Mouse (Mus musculus): Measurements from ENCODE around the gene Acot4. TPM values are rescaled to one million over a fixed set of nuclear protein-coding genes. Genes with fewer than 3 reads are reported as not detected.
A peak's percentile ranks its signal among the peaks of the same experiment; 100 is the strongest.
"Not testable (repeated sequence)": the region's sequence is repeated elsewhere in the genome, so short reads cannot be mapped to it uniquely, and the experiment has no call there.

Acot4 gene
- polyA plus RNA-seq, 2 experiments, result 5.0 to 8.4 TPM

GRCm38 (mm10) chr12:84044045-84044444 lies 5.9 kb downstream of the Acot4 start:
- 54% methylated on average over 2 of the region's 2 CpGs for WGBS (ENCODE audit: insufficient replicate concordance)
- H3K27ac ChIP-seq, result no peak overlapping the region
- H3K9ac ChIP-seq (replicated peaks), result no peak overlapping the region
- no peaks in the 10 kb centered on the region for H3K36me3 ChIP-seq (replicated peaks; ENCODE audit: control insufficient read depth, insufficient read depth, low read depth)
- no peak for TF ChIP-seq CTCF (IDR thresholded peaks at IDR 0.05; ENCODE audit: low read depth)
- no peak for TF ChIP-seq EP300 (IDR thresholded peaks at IDR 0.05; ENCODE audit: low read depth)
- no peaks in the 10 kb centered on the region for H3K9me3 ChIP-seq (ENCODE audit: control insufficient read depth, low read length)
- H3K27me3 ChIP-seq (ENCODE audit: control insufficient read depth, insufficient read depth, low read length), result no peaks in the 10 kb centered on the region
- H3K4me1 ChIP-seq (replicated peaks; ENCODE audit: control insufficient read depth in 2 of 2, insufficient read depth in 2 of 2, low read length in 1 of 2), result no peaks in the 10 kb centered on the region; a peak in 1 of 4 replicates
- ATAC-seq (ENCODE audit: insufficient read depth) (no peak), DNase-seq (ENCODE audit: low read depth in 3 of 3, low spot score in 3 of 3) (no peak)
- H3K4me2 ChIP-seq (ENCODE audit: low read depth), result no peak overlapping the region
- no peak overlapping the region for H3K4me3 ChIP-seq (ENCODE audit: insufficient read depth in 1 of 2, low read depth in 2 of 2, low read length in 2 of 2)

GRCm38 (mm10) chr12:84046906-84047305 lies 8.7 kb downstream of the Acot4 start:
- no peak for TF ChIP-seq CTCF (IDR thresholded peaks at IDR 0.05; ENCODE audit: low read depth)
- no peak for TF ChIP-seq EP300 (IDR thresholded peaks at IDR 0.05; ENCODE audit: low read depth)
- Histone ChIP-seq H3K27me3 (ENCODE audit: control insufficient read depth, insufficient read depth, low read length) (no peaks in the 10 kb centered on the region; the same call in 1 of the 2 replicates), H3K9ac (replicated peaks) (no peak overlapping the region), H3K4me1 (replicated peaks; ENCODE audit: control insufficient read depth in 2 of 2, insufficient read depth in 2 of 2, low read length in 1 of 2) (no peaks in the 10 kb centered on the region; a peak in 1 of 4 replicates), H3K4me2 (ENCODE audit: low read depth) (no peak overlapping the region), H3K36me3 (replicated peaks; ENCODE audit: control insufficient read depth, insufficient read depth, low read depth) (no peaks in the 10 kb centered on the region), H3K4me3 (ENCODE audit: insufficient read depth in 1 of 2, low read depth in 2 of 2, low read length in 2 of 2) (no peak overlapping the region), H3K27ac (no peak overlapping the region), H3K9me3 (ENCODE audit: control insufficient read depth, low read length) (no peaks in the 10 kb centered on the region)
- no peak for DNase-seq (ENCODE audit: low read depth in 3 of 3, low spot score in 3 of 3)
- no peak for ATAC-seq (ENCODE audit: insufficient read depth)
- WGBS (ENCODE audit: insufficient replicate concordance), result 66% methylated on average over 1 of the region's 1 CpGs

DNA sequence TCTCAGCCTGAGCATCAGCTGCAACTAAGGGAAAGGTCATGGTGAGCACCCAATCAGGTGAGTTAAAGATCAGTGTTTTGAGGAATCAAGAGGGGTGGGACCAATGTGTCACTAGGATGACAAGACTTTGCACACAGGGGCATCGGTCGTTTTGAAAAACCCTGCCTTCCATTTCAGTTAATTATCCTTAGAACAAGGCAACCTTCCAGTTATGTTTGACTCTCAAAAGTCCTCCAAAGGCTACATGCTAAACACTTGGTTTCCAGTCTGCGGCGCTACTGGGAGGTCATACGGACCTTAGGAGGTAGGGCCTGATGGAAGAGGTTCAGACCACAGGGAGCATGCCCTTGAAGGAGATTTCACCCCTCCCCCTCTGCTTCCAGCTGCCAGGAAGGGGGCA lies 12.6 kb downstream of the Acot4 start:
- not testable (repeated sequence) for DNase-seq (ENCODE audit: low read depth in 3 of 3, low spot score in 3 of 3); H3K4me3 ChIP-seq (ENCODE audit: insufficient read depth in 1 of 2, low read depth in 2 of 2, low read length in 2 of 2); H3K9me3 ChIP-seq (ENCODE audit: control insufficient read depth, low read length); H3K4me1 ChIP-seq (replicated peaks; ENCODE audit: control insufficient read depth in 2 of 2, insufficient read depth in 2 of 2, low read length in 1 of 2); H3K27ac ChIP-seq; ATAC-seq (ENCODE audit: insufficient read depth); H3K36me3 ChIP-seq (replicated peaks; ENCODE audit: control insufficient read depth, insufficient read depth, low read depth); H3K4me2 ChIP-seq (ENCODE audit: low read depth); H3K9ac ChIP-seq (replicated peaks)
- 62% methylated on average over 5 of the region's 5 CpGs for WGBS (ENCODE audit: insufficient replicate concordance)
- H3K27me3 ChIP-seq (ENCODE audit: control insufficient read depth, insufficient read depth, low read length), result peaks cover 21% of the 10 kb centered on the region

DNA sequence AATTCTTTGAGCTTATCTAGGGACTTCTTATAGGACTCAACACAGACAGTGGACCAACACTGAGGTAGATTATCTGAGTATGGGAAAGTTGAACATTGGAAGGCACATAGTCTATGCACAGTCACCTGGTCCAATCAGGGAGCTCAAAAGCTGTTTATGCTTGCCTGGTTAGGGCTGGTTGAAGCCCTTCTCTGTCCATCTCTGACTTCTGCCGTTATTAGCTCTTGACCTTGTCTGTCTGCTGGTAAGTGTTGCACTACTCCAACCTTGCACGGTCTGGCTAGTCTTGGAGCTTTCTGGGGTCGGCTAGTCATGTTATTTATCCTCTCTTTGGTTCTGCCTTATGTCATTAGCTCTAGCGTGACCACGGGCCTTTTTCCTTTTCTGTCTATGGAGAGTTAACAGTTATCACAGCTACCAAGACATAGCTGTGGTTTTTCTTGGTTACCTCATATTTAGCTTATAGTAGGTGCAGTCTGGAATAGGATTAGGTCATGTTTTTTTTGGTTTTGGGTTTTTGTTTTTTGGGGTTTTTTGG lies 13.8 kb downstream of the Acot4 start, which contains the start of gene Acot3:
Acot3 (plus strand) TSS at position 208 of the 538 bp plus-strand sequence.
- Histone ChIP-seq H3K4me1 (replicated peaks; ENCODE audit: control insufficient read depth in 2 of 2, insufficient read depth in 2 of 2, low read length in 1 of 2) (no peaks in the 10 kb centered on the region; a peak in 1 of 4 replicates), H3K36me3 (replicated peaks; ENCODE audit: control insufficient read depth, insufficient read depth, low read depth) (no peaks in the 10 kb centered on the region), H3K27me3 (ENCODE audit: control insufficient read depth, insufficient read depth, low read length) (peaks cover 21% of the 10 kb centered on the region), H3K4me3 (ENCODE audit: insufficient read depth in 1 of 2, low read depth in 2 of 2, low read length in 2 of 2) (peak within 1 kb of the TSS; percentile 16 to 45; a peak in 2 of 4 replicates), H3K9me3 (ENCODE audit: control insufficient read depth, low read length) (no peaks in the 10 kb centered on the region), H3K9ac (replicated peaks) (no peak within 1 kb of the TSS), H3K4me2 (ENCODE audit: low read depth) (peak within 1 kb of the TSS; percentile 28), H3K27ac (no peak within 1 kb of the TSS)
- ATAC-seq (ENCODE audit: insufficient read depth), result no peak
- TF ChIP-seq EP300 (IDR thresholded peaks at IDR 0.05; ENCODE audit: low read depth), result no peak
- TF ChIP-seq CTCF (IDR thresholded peaks at IDR 0.05; ENCODE audit: low read depth), result no peak
- 21% methylated on average over 5 of the region's 5 CpGs for WGBS (ENCODE audit: insufficient replicate concordance)
- DNase-seq (ENCODE audit: low read depth in 3 of 3, low spot score in 3 of 3), result no peak

DNA sequence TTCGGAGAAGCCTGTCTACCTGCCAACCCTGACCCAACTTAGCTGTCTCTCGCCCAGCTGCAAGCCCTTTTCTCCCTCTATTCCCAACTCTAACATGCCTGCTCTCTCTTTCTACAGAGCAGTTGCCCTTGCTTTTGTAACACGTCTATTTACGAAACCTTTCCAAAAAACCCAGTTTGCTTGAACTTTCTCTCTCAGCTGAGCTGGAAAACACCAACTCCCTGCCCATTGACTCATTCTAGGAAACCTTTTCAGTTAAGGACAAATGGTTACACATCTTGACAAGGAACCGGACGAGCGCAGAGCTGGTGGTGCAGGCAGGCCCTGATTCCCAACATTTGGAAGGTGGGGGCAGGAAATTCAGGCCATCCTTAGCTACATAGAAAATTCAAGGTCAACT lies 14.4 kb downstream of the Acot4 start:
- Histone ChIP-seq H3K9me3 (ENCODE audit: control insufficient read depth, low read length) (no peaks in the 10 kb centered on the region), H3K27ac (no peak overlapping the region), H3K36me3 (replicated peaks; ENCODE audit: control insufficient read depth, insufficient read depth, low read depth) (no peaks in the 10 kb centered on the region), H3K4me3 (ENCODE audit: insufficient read depth in 1 of 2, low read depth in 2 of 2, low read length in 2 of 2) (peak overlapping the region; percentile 16 to 45; a peak in 2 of 4 replicates), H3K27me3 (ENCODE audit: control insufficient read depth, insufficient read depth, low read length) (peaks cover 21% of the 10 kb centered on the region), H3K4me1 (replicated peaks; ENCODE audit: control insufficient read depth in 2 of 2, insufficient read depth in 2 of 2, low read length in 1 of 2) (no peaks in the 10 kb centered on the region; a peak in 1 of 4 replicates), H3K4me2 (ENCODE audit: low read depth) (peak overlapping the region; percentile 28), H3K9ac (replicated peaks) (no peak overlapping the region)
- no peak for DNase-seq (ENCODE audit: low read depth in 3 of 3, low spot score in 3 of 3)
- no peak for ATAC-seq (ENCODE audit: insufficient read depth)
- TF ChIP-seq CTCF (IDR thresholded peaks at IDR 0.05; ENCODE audit: low read depth) (no peak), EP300 (IDR thresholded peaks at IDR 0.05; ENCODE audit: low read depth) (no peak)
- WGBS (ENCODE audit: insufficient replicate concordance), result 62% methylated on average over 7 of the region's 7 CpGs
